Mouse (Mus musculus): ENCODE results near the gene Nepro. TPM values are rescaled to one million over a fixed set of nuclear protein-coding genes. Genes with fewer than 3 reads are reported as not detected.
A peak's percentile ranks its signal among the peaks of the same experiment; 100 is the strongest.

Nepro gene
- polyA plus RNA-seq, 1 experiment from 2014 or later, result 12.6 TPM

- Histone ChIP-seq H3K27me3 (no peaks in the 10 kb centered on the region), H3K9me3 (no peaks in the 10 kb centered on the region), H3K4me1 (no peaks in the 10 kb centered on the region), H3K36me3 (peaks cover 78% of the 10 kb centered on the region), H3K4me3 (no peak overlapping the region), H3K9ac (no peak overlapping the region), H3K27ac (no peak overlapping the region), H3K4me2 (replicated peaks) (no peak overlapping the region)
- WGBS, result 80% methylated on average over 4 of the region's 4 CpGs
- ATAC-seq (ENCODE audit: insufficient number of reproducible peaks, insufficient read depth, low FRiP score, low TSS enrichment), result no peak
These were observed 12.0 kb downstream of the Nepro start for GRCm38 (mm10) chr16:44736118-44736517.

- Histone ChIP-seq H3K4me2 (replicated peaks) (no peak overlapping the region), H3K9ac (no peak overlapping the region), H3K4me1 (peaks cover 8% of the 10 kb centered on the region), H3K27me3 (no peaks in the 10 kb centered on the region), H3K4me3 (no peak overlapping the region), H3K9me3 (no peaks in the 10 kb centered on the region), H3K36me3 (peaks cover 29% of the 10 kb centered on the region), H3K27ac (no peak overlapping the region)
- WGBS, result 89% methylated on average over 1 of the region's 1 CpGs
- no peak for ATAC-seq (ENCODE audit: insufficient number of reproducible peaks, insufficient read depth, low FRiP score, low TSS enrichment)
These were observed 18.7 kb downstream of the Nepro start for GRCm38 (mm10) chr16:44742753-44743152.

DNA sequence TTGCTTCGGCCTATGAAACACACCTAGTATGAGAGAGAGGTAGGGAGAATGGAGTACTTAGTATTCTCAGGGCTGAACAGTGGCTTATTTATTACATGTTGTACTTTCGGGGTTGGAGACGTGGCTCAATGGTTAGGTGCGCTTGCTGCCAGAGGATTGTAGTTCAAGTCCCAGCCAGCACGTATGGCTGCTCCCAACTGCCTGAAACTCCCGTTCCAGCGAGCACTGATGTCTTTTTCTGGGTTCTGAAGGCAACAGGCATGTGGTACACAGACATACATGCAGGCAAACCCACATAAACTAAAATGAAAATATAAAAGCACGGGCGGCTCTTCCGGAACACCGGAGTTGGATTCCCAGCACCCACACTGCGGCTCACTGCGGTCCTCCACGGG lies 21.4 kb downstream of the Nepro start:
- peak overlapping the region; percentile 86 for H3K4me3 ChIP-seq
- H3K4me2 ChIP-seq (replicated peaks), result peak overlapping the region; percentile 81
- H3K36me3 ChIP-seq, result peaks cover 12% of the 10 kb centered on the region
- H3K27me3 ChIP-seq, result no peaks in the 10 kb centered on the region
- peak overlapping the region; percentile 96 for H3K27ac ChIP-seq
- 8% methylated on average over 14 of the region's 14 CpGs for WGBS
- 0 out of 2 replicates have a peak, but pooled peaks have one; percentile 4 for ATAC-seq (ENCODE audit: insufficient number of reproducible peaks, insufficient read depth, low FRiP score, low TSS enrichment)
- peaks cover 8% of the 10 kb centered on the region for H3K4me1 ChIP-seq
- H3K9ac ChIP-seq, result peak overlapping the region; percentile 67
- H3K9me3 ChIP-seq, result no peaks in the 10 kb centered on the region

DNA sequence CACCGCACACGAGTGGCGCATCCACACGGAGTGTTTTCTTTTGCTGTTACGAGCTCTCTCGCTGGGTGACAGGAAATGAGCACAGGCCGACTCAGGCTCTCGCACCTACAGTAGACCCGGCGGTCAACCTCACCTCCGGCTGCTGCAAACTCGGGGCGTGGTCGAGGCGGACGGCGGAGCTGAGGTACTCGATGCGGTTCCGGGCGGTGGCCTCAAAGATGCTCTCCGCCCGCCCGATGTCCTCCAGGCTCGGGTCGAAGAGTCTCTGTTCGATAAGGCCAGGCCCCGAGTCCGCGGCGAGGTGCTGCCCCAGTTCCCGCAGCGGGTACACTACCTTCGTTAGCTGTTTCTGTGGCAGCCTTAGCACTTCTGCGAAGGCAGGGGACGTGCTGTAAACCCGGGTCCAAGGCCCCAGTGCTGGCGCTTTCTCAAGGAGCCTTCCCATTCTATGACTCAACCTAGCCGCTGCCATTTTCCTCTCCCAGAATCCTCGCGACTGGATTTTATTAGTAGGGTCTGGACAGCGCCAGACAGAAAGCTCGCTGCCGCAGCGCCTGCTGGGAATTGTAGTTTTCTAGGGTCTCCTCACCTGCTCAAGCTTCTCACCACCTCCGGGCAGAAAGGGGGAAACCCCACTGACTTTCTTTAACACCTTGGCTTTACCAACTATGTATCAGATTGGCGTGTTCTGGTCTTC lies 21.9 kb downstream of the Nepro start, which contains the start of gene Gtpbp8:
Gene Gtpbp8 (minus strand): TSS at position 498 of the 697 bp plus-strand sequence.
- peak; percentile 93 for ATAC-seq (ENCODE audit: insufficient number of reproducible peaks, insufficient read depth, low FRiP score, low TSS enrichment)
- peaks cover 8% of the 10 kb centered on the region for H3K4me1 ChIP-seq
- H3K27ac ChIP-seq, result peak within 1 kb of the TSS; percentile 96
- WGBS, result under 1% methylated on average over 47 of the region's 47 CpGs
- H3K36me3 ChIP-seq, result peaks cover 12% of the 10 kb centered on the region
- peak within 1 kb of the TSS; percentile 67 for H3K9ac ChIP-seq
- peak within 1 kb of the TSS; percentile 81 for H3K4me2 ChIP-seq (replicated peaks)
- no peaks in the 10 kb centered on the region for H3K27me3 ChIP-seq
- H3K4me3 ChIP-seq, result peak within 1 kb of the TSS; percentile 86
- H3K9me3 ChIP-seq, result no peaks in the 10 kb centered on the region

- no peak overlapping the region for H3K4me3 ChIP-seq
- peaks cover 8% of the 10 kb centered on the region for H3K4me1 ChIP-seq
- ATAC-seq (ENCODE audit: insufficient number of reproducible peaks, insufficient read depth, low FRiP score, low TSS enrichment), result no peak
- no peak overlapping the region for H3K9ac ChIP-seq
- no peaks in the 10 kb centered on the region for H3K36me3 ChIP-seq
- H3K9me3 ChIP-seq, result no peaks in the 10 kb centered on the region
- H3K4me2 ChIP-seq (replicated peaks), result no peak overlapping the region
- WGBS, result 58% methylated on average over 3 of the region's 3 CpGs
- H3K27ac ChIP-seq, result no peak overlapping the region
- H3K27me3 ChIP-seq, result no peaks in the 10 kb centered on the region
These were observed 23.9 kb downstream of the Nepro start for GRCm38 (mm10) chr16:44748007-44748406.

DNA sequence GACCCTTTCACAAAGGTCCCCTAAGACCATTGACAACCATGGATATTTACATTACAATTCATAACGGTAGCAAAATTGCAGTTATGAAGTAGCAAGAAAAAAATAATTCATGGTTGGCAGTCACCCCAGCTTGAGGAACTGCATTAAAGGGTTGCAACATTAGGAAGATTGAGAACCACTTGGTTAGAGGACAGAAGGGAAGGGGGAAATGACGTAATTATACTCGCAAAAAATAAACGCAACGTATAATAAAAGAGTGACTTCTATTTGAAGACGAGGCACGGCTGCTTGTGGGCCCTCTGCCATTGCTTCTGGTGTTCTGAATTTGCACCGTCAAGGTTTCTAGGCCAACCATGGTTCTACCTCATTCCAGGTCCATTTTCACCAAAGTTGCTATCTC lies 33.6 kb downstream of the Nepro start:
- ATAC-seq (ENCODE audit: insufficient number of reproducible peaks, insufficient read depth, low FRiP score, low TSS enrichment), result no peak
- Histone ChIP-seq H3K36me3 (no peaks in the 10 kb centered on the region), H3K9ac (no peak overlapping the region)

GRCm38 (mm10) chr16:44761811-44762210 lies 37.7 kb downstream of the Nepro start:
- no peak for ATAC-seq (ENCODE audit: insufficient number of reproducible peaks, insufficient read depth, low FRiP score, low TSS enrichment)
- Histone ChIP-seq H3K27ac (no peak overlapping the region), H3K27me3 (no peaks in the 10 kb centered on the region), H3K4me3 (no peak overlapping the region), H3K9ac (no peak overlapping the region), H3K36me3 (no peaks in the 10 kb centered on the region), H3K4me2 (replicated peaks) (no peak overlapping the region), H3K9me3 (no peaks in the 10 kb centered on the region), H3K4me1 (no peaks in the 10 kb centered on the region)
- WGBS, result 67% methylated on average over 1 of the region's 1 CpGs

More for the DNA sequence above, 33.6 kb downstream of the Nepro start:
- H3K27me3 ChIP-seq, result no peaks in the 10 kb centered on the region
- no peaks in the 10 kb centered on the region for H3K9me3 ChIP-seq
- H3K4me2 ChIP-seq (replicated peaks), result no peak overlapping the region
- 78% methylated on average over 8 of the region's 8 CpGs for WGBS
- no peak overlapping the region for H3K4me3 ChIP-seq
- no peak overlapping the region for H3K27ac ChIP-seq
- H3K4me1 ChIP-seq, result no peaks in the 10 kb centered on the region

DNA sequence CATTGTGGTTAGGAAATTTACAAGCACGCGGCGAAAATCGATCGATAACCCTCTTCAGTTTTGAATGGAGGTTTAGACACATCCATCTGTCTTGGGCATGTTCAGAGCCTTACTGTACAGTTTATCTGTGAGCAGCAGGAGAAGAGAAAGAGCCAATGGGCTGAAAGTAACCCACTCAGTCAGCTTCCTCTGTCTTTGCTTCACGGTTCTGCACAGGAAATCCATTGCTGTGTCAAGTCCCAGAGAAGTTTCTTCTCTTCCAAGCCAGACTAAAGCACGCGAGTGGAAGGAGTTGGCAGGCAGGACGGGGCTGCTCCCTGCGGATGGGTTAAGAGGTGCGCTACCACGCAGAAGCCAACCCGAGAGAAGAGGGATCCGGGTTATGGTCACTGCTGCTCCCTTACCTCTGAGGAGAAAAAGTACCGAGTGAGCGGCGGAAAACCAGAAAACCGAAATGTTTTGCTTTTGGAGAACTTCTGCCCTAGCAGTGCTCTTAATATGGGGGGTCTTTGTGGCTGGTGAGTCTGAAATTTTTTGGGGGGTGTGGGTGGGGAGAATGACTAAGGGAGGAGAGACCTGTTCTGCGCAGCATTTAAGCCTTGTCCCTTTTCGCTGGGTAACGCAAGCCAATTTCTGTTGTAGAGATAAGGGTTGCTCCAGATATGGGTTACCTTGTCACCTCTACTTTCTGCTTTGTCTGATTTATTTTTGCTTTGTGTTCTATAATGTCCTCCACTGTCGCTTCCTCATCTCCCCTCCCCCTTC lies 41.6 kb downstream of the Nepro start, which contains the start of gene Cd200r1:
Gene Cd200r1 (plus strand): TSS at position 182 of the 765 bp plus-strand sequence.
- no peak within 1 kb of the TSS for H3K4me3 ChIP-seq
- 76% methylated on average over 22 of the region's 22 CpGs for WGBS
- no peaks in the 10 kb centered on the region for H3K4me1 ChIP-seq
- H3K4me2 ChIP-seq (replicated peaks), result no peak within 1 kb of the TSS
- no peak within 1 kb of the TSS for H3K9ac ChIP-seq
- H3K27ac ChIP-seq, result no peak within 1 kb of the TSS
- no peaks in the 10 kb centered on the region for H3K36me3 ChIP-seq
- no peaks in the 10 kb centered on the region for H3K9me3 ChIP-seq
- no peak for ATAC-seq (ENCODE audit: insufficient number of reproducible peaks, insufficient read depth, low FRiP score, low TSS enrichment)
- H3K27me3 ChIP-seq, result no peaks in the 10 kb centered on the region

GRCm38 (mm10) chr16:44766320-44766892 lies 42.3 kb downstream of the Nepro start:
- Histone ChIP-seq H3K27ac (no peak overlapping the region), H3K36me3 (no peaks in the 10 kb centered on the region), H3K9me3 (no peaks in the 10 kb centered on the region), H3K27me3 (no peaks in the 10 kb centered on the region), H3K9ac (no peak overlapping the region), H3K4me3 (no peak overlapping the region), H3K4me1 (no peaks in the 10 kb centered on the region), H3K4me2 (replicated peaks) (no peak overlapping the region)
- no peak for ATAC-seq (ENCODE audit: insufficient number of reproducible peaks, insufficient read depth, low FRiP score, low TSS enrichment)
- 85% methylated on average over 9 of the region's 9 CpGs for WGBS

DNA sequence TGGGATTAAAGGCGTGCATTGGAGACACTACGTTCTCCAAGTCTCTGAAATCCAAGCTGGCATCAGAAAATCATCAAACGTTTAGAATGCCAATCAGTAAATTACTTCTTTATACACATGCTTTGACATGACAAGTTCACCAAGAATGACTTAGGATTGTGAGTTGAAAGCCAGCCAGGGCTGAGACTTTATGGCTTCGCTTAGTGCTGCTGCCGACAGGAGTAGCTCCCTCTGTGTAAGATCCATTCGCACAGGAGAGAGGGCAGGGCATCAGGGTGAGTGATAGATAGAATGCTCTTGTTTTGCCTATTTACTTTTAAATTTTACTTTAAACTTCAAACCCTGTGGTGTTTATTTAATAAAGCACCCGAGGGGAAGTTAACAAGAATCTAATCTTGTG lies 43.4 kb downstream of the Nepro start:
- Histone ChIP-seq H3K4me1 (no peaks in the 10 kb centered on the region), H3K4me2 (replicated peaks) (no peak overlapping the region), H3K9me3 (no peaks in the 10 kb centered on the region), H3K4me3 (no peak overlapping the region), H3K27me3 (no peaks in the 10 kb centered on the region), H3K9ac (no peak overlapping the region), H3K27ac (no peak overlapping the region), H3K36me3 (no peaks in the 10 kb centered on the region)
- WGBS, result 87% methylated on average over 7 of the region's 7 CpGs
- ATAC-seq (ENCODE audit: insufficient number of reproducible peaks, insufficient read depth, low FRiP score, low TSS enrichment), result no peak

DNA sequence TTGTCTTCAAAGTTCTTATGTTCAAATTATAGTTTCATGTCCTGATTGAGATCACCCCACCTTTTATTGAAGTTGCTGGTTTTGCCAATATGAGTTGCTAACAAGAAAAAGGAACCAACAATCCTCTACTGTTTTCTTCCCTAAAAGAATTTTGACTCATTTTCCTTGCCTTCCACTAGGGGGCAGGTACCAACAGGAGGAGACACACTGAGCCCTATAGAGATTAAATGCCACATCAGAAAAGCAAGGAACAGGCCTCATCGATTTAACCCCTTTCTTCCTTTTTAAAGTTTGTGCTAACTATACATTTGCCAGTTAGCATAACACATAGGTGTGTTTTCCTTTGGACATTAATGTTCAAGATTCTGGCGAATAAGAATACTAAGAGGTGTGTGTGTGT lies 43.9 kb downstream of the Nepro start:
- no peaks in the 10 kb centered on the region for H3K27me3 ChIP-seq
- 51% methylated on average over 2 of the region's 2 CpGs for WGBS

GRCm38 (mm10) chr16:44772577-44772976 lies 48.5 kb downstream of the Nepro start:
- no peak for ATAC-seq (ENCODE audit: insufficient number of reproducible peaks, insufficient read depth, low FRiP score, low TSS enrichment)
- Histone ChIP-seq H3K27ac (no peak overlapping the region), H3K4me1 (no peaks in the 10 kb centered on the region)

More for the DNA sequence above, 43.9 kb downstream of the Nepro start:
- H3K4me3 ChIP-seq, result no peak overlapping the region
- H3K9me3 ChIP-seq, result no peaks in the 10 kb centered on the region
- no peak overlapping the region for H3K9ac ChIP-seq
- no peak for ATAC-seq (ENCODE audit: insufficient number of reproducible peaks, insufficient read depth, low FRiP score, low TSS enrichment)
- no peak overlapping the region for H3K4me2 ChIP-seq (replicated peaks)
- H3K36me3 ChIP-seq, result no peaks in the 10 kb centered on the region
- H3K4me1 ChIP-seq, result no peaks in the 10 kb centered on the region
- no peak overlapping the region for H3K27ac ChIP-seq

More at GRCm38 (mm10) chr16:44772577-44772976, 48.5 kb downstream of the Nepro start:
- Histone ChIP-seq H3K9ac (no peak overlapping the region), H3K4me2 (replicated peaks) (no peak overlapping the region), H3K4me3 (no peak overlapping the region), H3K27me3 (no peaks in the 10 kb centered on the region), H3K36me3 (no peaks in the 10 kb centered on the region), H3K9me3 (no peaks in the 10 kb centered on the region)
- WGBS, result 77% methylated on average over 6 of the region's 6 CpGs

All from embryonic facial prominence, embryonic 12.5 days (tissue).